In the genomic region with DNA sequence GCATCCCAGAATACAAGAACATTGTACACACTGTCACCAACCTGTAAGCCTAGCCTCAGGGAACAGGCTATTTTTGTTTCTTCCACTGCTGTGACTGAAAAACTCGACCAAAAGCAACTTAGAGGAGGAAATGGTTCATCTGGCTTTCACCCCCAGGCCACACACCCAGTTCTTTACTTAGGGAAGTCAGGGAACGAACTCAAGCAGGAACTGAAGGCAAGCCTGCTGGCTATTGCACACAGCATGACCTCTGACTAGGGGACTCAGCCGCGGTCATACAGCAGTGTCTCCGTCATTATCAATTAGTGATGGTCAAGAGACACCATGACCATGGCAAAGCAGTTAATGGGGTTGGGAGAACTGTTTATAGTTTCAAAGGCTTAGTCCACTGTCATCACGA, we compare ENCODE assay signal across 31 mouse cellular contexts. TPM values are rescaled to one million over a fixed set of nuclear protein-coding genes. Genes with fewer than 3 reads are reported as not detected.
A peak's percentile ranks its signal among the peaks of the same experiment; 100 is the strongest.
DNase-seq lines count a peak whose midpoint lies in the region; ATAC-seq and TF ChIP-seq lines count a peak whose summit lies in the region.
"Had no signal": no experiment of that assay in that cellular context is flagged by ENCODE, and none has a peak within 500 bp of the region (broad histone marks: within the 10 kb centered on the region; RNA-seq: fewer than 3 reads in every experiment).

No protein-coding gene starts in this region.

- WGBS in midbrain, embryonic 10.5 days = 57% methylated on average over 6 of the region's 6 CpGs
- WGBS in midbrain, postnatal 0 days = 24% methylated on average over 6 of the region's 6 CpGs
- 62% methylated on average over 6 of the region's 6 CpGs for WGBS in forebrain, postnatal 0 days

- no peak overlapping the region for H3K4me3 ChIP-seq in midbrain, embryonic 10.5 days
- H3K4me3 ChIP-seq in midbrain, postnatal 0 days (ENCODE audit: low read depth, low read length) = no peak overlapping the region
- H3K4me3 ChIP-seq in forebrain, postnatal 0 days (ENCODE audit: low read depth, low read length) = no peak overlapping the region
- H3K4me3 ChIP-seq: embryonic facial prominence, embryonic 12.5 days; gastrocnemius, adult 2 months; heart, embryonic 13.5 days; liver, embryonic 12.5 days had no signal

- no peak overlapping the region for H3K27ac ChIP-seq in midbrain, embryonic 10.5 days (replicated peaks)
- no peak overlapping the region for H3K27ac ChIP-seq in midbrain, postnatal 0 days (ENCODE audit: low read depth, low read length)
- no peak overlapping the region for H3K27ac ChIP-seq in forebrain, postnatal 0 days (ENCODE audit: low read depth, low read length)
- H3K27ac ChIP-seq: embryonic facial prominence, embryonic 12.5 days; gastrocnemius, adult 2 months; heart, embryonic 13.5 days; kidney, postnatal 0 days; liver, embryonic 12.5 days; macrophage had no signal

- no peak for TF ChIP-seq CTCF in midbrain, postnatal 0 days (IDR thresholded peaks at IDR 0.05)
- no peak for TF ChIP-seq CTCF in forebrain, postnatal 0 days (IDR thresholded peaks at IDR 0.05; ENCODE audit: low read depth)

- H3K4me1 ChIP-seq in midbrain, embryonic 10.5 days = 0 out of 2 replicates have a peak, but pooled peaks cover 9% of the 10 kb centered on the region
- no peaks in the 10 kb centered on the region for H3K4me1 ChIP-seq in midbrain, postnatal 0 days (ENCODE audit: insufficient read depth, low read length)
- no peaks in the 10 kb centered on the region for H3K4me1 ChIP-seq in forebrain, postnatal 0 days (ENCODE audit: insufficient read depth)
- H3K4me1 ChIP-seq: embryonic facial prominence, embryonic 12.5 days; heart, embryonic 13.5 days had no signal

- H3K9me3 ChIP-seq in midbrain, embryonic 10.5 days (replicated peaks) = no peaks in the 10 kb centered on the region
- no peaks in the 10 kb centered on the region for H3K9me3 ChIP-seq in midbrain, postnatal 0 days (ENCODE audit: low read length)
- H3K9me3 ChIP-seq in forebrain, postnatal 0 days (ENCODE audit: low read length) = no peaks in the 10 kb centered on the region
- H3K9me3 ChIP-seq: embryonic facial prominence, embryonic 12.5 days; heart, embryonic 13.5 days; liver, embryonic 12.5 days had no signal

- no peak for ATAC-seq in midbrain, postnatal 0 days (ENCODE audit: low FRiP score)
- ATAC-seq in megakaryocyte progenitor cell, adult 5-6 weeks (replicated peaks; ENCODE audit: poor library complexity) = peak; percentile 47
- ATAC-seq in forebrain, postnatal 0 days = no peak
- ATAC-seq in frontal cortex, adult (ENCODE audit: low TSS enrichment) = no peak
- ATAC-seq: activated CD4-positive, CD25-positive, alpha-beta regulatory T cell, adult 4 months; CD4-positive, CD25-positive, alpha-beta regulatory T cell, adult 4 months; forebrain, embryonic 14.5 days; hindbrain, embryonic 16.5 days; liver, embryonic 12.5 days; liver, postnatal 0 days had no signal

- peak; percentile 16 for DNase-seq in midbrain, embryonic 10.5 days (ENCODE audit: low spot score)
- no peak for DNase-seq in midbrain, postnatal 0 days (ENCODE audit: low spot score)
- DNase-seq in embryo, embryonic 10.5 days (ENCODE audit: low spot score) = peak; percentile 13
- DNase-seq in forebrain, postnatal 0 days = no peak
- DNase-seq in right cerebral cortex, adult 18-20 months = no peak
- DNase-seq: adrenal gland, adult 2 months; adrenal gland, postnatal 36 days; cerebellum, adult 18-20 months; cerebellum, postnatal 10 days; gastrocnemius, adult 2 months; gastrocnemius, postnatal 36 days; heart, postnatal 10 days; kidney, adult 2 months; kidney, postnatal 4 days; layer of hippocampus, postnatal 36 days; left cerebral cortex, postnatal 4 days; liver, postnatal 0 days; spleen, adult 18-20 months; thymus, adult 2 months; thymus, postnatal 36 days had no signal

- H3K36me3 ChIP-seq in midbrain, embryonic 10.5 days = no peaks in the 10 kb centered on the region
- no peaks in the 10 kb centered on the region for H3K36me3 ChIP-seq in midbrain, postnatal 0 days (ENCODE audit: insufficient read depth, low read length)
- H3K36me3 ChIP-seq in forebrain, postnatal 0 days (ENCODE audit: insufficient read depth) = no peaks in the 10 kb centered on the region
- H3K36me3 ChIP-seq: embryonic facial prominence, embryonic 12.5 days; heart, embryonic 13.5 days; liver, embryonic 12.5 days had no signal

- H3K9ac ChIP-seq in midbrain, postnatal 0 days (replicated peaks; ENCODE audit: low read length, poor library complexity, severe bottlenecking) = no peak overlapping the region
- no peak overlapping the region for H3K9ac ChIP-seq in forebrain, postnatal 0 days
- H3K9ac ChIP-seq: embryonic facial prominence, embryonic 12.5 days; heart, embryonic 13.5 days; liver, embryonic 12.5 days; liver, postnatal 0 days had no signal

- H3K4me2 ChIP-seq in midbrain, postnatal 0 days (ENCODE audit: low read depth, low read length, poor library complexity, severe bottlenecking) = no peak overlapping the region
- H3K4me2 ChIP-seq in forebrain, postnatal 0 days (ENCODE audit: low read depth) = no peak overlapping the region
- H3K4me2 ChIP-seq: embryonic facial prominence, embryonic 12.5 days; heart, embryonic 13.5 days; liver, embryonic 12.5 days had no signal

- no peaks in the 10 kb centered on the region for H3K27me3 ChIP-seq in midbrain, embryonic 10.5 days (ENCODE audit: low read depth, poor library complexity, severe bottlenecking)
- no peaks in the 10 kb centered on the region for H3K27me3 ChIP-seq in midbrain, postnatal 0 days (ENCODE audit: insufficient read depth, low read length)
- H3K27me3 ChIP-seq in forebrain, postnatal 0 days (ENCODE audit: insufficient read depth, low read length) = no peaks in the 10 kb centered on the region
- H3K27me3 ChIP-seq: embryonic facial prominence, embryonic 12.5 days; liver, embryonic 12.5 days had no signal

RNA-seq across cellular contexts. Expression of a gene that starts 10.5 kb away (rescaled TPM):
- 151 and 164 TPM in 2 replicates for polyA plus RNA-seq in midbrain, embryonic 10.5 days (2016; fragmentation: Nextera tagmentation; extraction: Ambion mirVana)
- 210 and 256 TPM in 2 replicates for total RNA-seq in midbrain, postnatal 0 days (2014; rRNA removed)
- 231 and 234 TPM in 2 replicates for polyA plus RNA-seq in midbrain, postnatal 0 days (2015; fragmentation: Nextera tagmentation; extraction: Ambion mirVana)
- 81.9 and 87.4 TPM in 2 replicates for total RNA-seq in megakaryocyte progenitor cell, adult 5-6 weeks (2015)
- 79.8 and 86.7 TPM in 2 replicates for total RNA-seq in megakaryocyte progenitor cell, adult 5-6 weeks (2017)
- 219 and 237 TPM in 2 replicates for total RNA-seq in forebrain, postnatal 0 days (2014; rRNA removed)
- 289 and 331 TPM in 2 replicates for polyA plus RNA-seq in forebrain, postnatal 0 days (2015; fragmentation: Nextera tagmentation; extraction: Ambion mirVana)

RNA-seq across cellular contexts. Expression of a gene that starts 49.1 kb away (rescaled TPM):
- 1.2 and 2.4 TPM in 2 replicates for polyA plus RNA-seq in midbrain, embryonic 10.5 days (2016; fragmentation: Nextera tagmentation; extraction: Ambion mirVana)
- 0.28 and 0.49 TPM in 2 replicates for total RNA-seq in midbrain, postnatal 0 days (2014; rRNA removed)
- polyA plus RNA-seq in midbrain, postnatal 0 days (2015; fragmentation: Nextera tagmentation; extraction: Ambion mirVana) = 0.28 and 0.34 TPM in 2 replicates
- total RNA-seq in megakaryocyte progenitor cell, adult 5-6 weeks (2015) = 2.6 and 2.9 TPM in 2 replicates
- 3.0 and 3.1 TPM in 2 replicates for total RNA-seq in megakaryocyte progenitor cell, adult 5-6 weeks (2017)
- 0.24 and 0.46 TPM in 2 replicates for total RNA-seq in forebrain, postnatal 0 days (2014; rRNA removed)
- polyA plus RNA-seq in forebrain, postnatal 0 days (2015; fragmentation: Nextera tagmentation; extraction: Ambion mirVana) = 0.24 and 0.40 TPM in 2 replicates
- polyA plus RNA-seq: macrophage had no signal

Comparison
In these comparisons a context has a peak if more than half of its experiments do, and no peak if none do; other contexts are left out.
1. DNase-seq: peak in midbrain, embryonic 10.5 days (single experiment) and embryo, embryonic 10.5 days (single experiment); none in midbrain, postnatal 0 days (single experiment), forebrain, postnatal 0 days (single experiment) and right cerebral cortex, adult 18-20 months (single experiment).